Mouse (Mus musculus) intestine, embryonic 16.5 days (tissue): ENCODE measurements around the gene Srek1. TPM values are rescaled to one million over a fixed set of nuclear protein-coding genes. Genes with fewer than 3 reads are reported as not detected.

Experiments
- ATAC-seq: fragments of 200-750 bp; cut with Nextera tagmentation; 2 replicates; pipeline ENCODE4 v1.8.0; 2017; ENCODE audit warnings: moderate TSS enrichment, moderate library complexity
- H3K27ac ChIP-seq: fragments of 300-500 bp; sonication (generic); 2 replicates; pipeline ENCODE4 v1.5.1; 2014; ENCODE audit warnings: mild to moderate bottlenecking, low read length
- H3K27me3 ChIP-seq: fragments of 300-500 bp; sonication (generic); replicated peaks from 2 replicates; pipeline ENCODE4 v1.6.1; 2014; ENCODE audit warnings: low read length, control low read depth, mixed read lengths; ENCODE audit not compliant: control insufficient read depth, insufficient read depth
- H3K36me3 ChIP-seq: fragments of 300-500 bp; sonication (generic); 2 replicates; pipeline ENCODE4 v1.6.1; 2014; ENCODE audit warnings: low read length, control low read depth; ENCODE audit not compliant: control insufficient read depth, insufficient read depth
- H3K4me1 ChIP-seq: fragments of 300-500 bp; sonication (generic); 2 replicates; pipeline ENCODE4 v1.6.1; 2014; ENCODE audit warnings: low read length, control low read depth, mixed read lengths; ENCODE audit not compliant: control insufficient read depth, insufficient read depth
- H3K4me2 ChIP-seq: fragments of 300-500 bp; sonication (generic); 2 replicates; pipeline ENCODE4 v1.6.1; 2014; ENCODE audit warnings: low read depth, low read length, control low read depth
- H3K4me3 ChIP-seq: fragments of 300-500 bp; sonication (generic); 2 replicates; pipeline ENCODE4 v1.5.1; 2014; ENCODE audit warnings: mild to moderate bottlenecking, low read length
- H3K9ac ChIP-seq: fragments of 300-500 bp; sonication (generic); 2 replicates; pipeline ENCODE4 v1.6.1; 2014; ENCODE audit warnings: low read depth, low read length
- H3K9me3 ChIP-seq: fragments of 300-500 bp; sonication (generic); 2 replicates; pipeline ENCODE4 v1.6.1; 2016; ENCODE audit warnings: low read length, control low read depth; ENCODE audit not compliant: control insufficient read depth
- WGBS: fragments of 180-500 bp; shearing (Covaris S2); extraction: QIAGEN DNeasy Blood & Tissue Kit; methylation state at CpG from one replicate; pipeline ENCODE4 v1.1.7; 2014; 5-methylcytosine and 5-hydroxymethylcytosine counted together
- polyA plus RNA-seq: library from polyadenylated mRNA; unstranded; fragments of >200 nt; fragmentation: Nextera tagmentation; extraction: Ambion mirVana; gene quantifications from 2 replicates; pipeline ENCODE4 v1.2.1, GENCODE M21; 2015

The Srek1 gene
- polyA plus RNA-seq, 1 experiment from 2014 or later: 57.5 TPM

GRCm38 (mm10) chr13:103745688-103746087 lies 28.7 kb downstream of the Srek1 start:
- no peak for ATAC-seq
- no peaks in the 10 kb centered on the region for H3K9me3 ChIP-seq
- H3K9ac ChIP-seq: no peak overlapping the region
- H3K27me3 ChIP-seq: no peaks in the 10 kb centered on the region
- H3K4me1 ChIP-seq: no peaks in the 10 kb centered on the region
- no peak overlapping the region for H3K4me2 ChIP-seq
- H3K4me3 ChIP-seq: no peak overlapping the region
- WGBS: 99% methylated on average over 2 of the region's 2 CpGs
- H3K27ac ChIP-seq: no peak overlapping the region
- H3K36me3 ChIP-seq: peaks cover 22% of the 10 kb centered on the region

- Histone ChIP-seq H3K4me3 (no peak overlapping the region), H3K9ac (no peak overlapping the region), H3K27ac (no peak overlapping the region), H3K27me3 (no peaks in the 10 kb centered on the region), H3K4me2 (no peak overlapping the region), H3K9me3 (no peaks in the 10 kb centered on the region), H3K36me3 (peaks cover 22% of the 10 kb centered on the region), H3K4me1 (no peaks in the 10 kb centered on the region)
- WGBS: 93% methylated on average over 4 of the region's 4 CpGs
- ATAC-seq: no peak
Measured at GRCm38 (mm10) chr13:103745160-103745559, 29.2 kb downstream of the Srek1 start.

GRCm38 (mm10) chr13:103735330-103736007 lies 38.9 kb downstream of the Srek1 start:
- no peak for ATAC-seq
- no peak overlapping the region for H3K4me2 ChIP-seq
- H3K36me3 ChIP-seq: no peaks in the 10 kb centered on the region
- WGBS: 89% methylated on average over 5 of the region's 5 CpGs
- no peaks in the 10 kb centered on the region for H3K4me1 ChIP-seq
- H3K27ac ChIP-seq: no peak overlapping the region
- H3K27me3 ChIP-seq: no peaks in the 10 kb centered on the region
- no peak overlapping the region for H3K9ac ChIP-seq
- no peak overlapping the region for H3K4me3 ChIP-seq
- H3K9me3 ChIP-seq: no peaks in the 10 kb centered on the region

- Histone ChIP-seq H3K9ac (no peak overlapping the region), H3K9me3 (no peaks in the 10 kb centered on the region; the same call in 1 of the 2 replicates), H3K27me3 (no peaks in the 10 kb centered on the region), H3K4me2 (no peak overlapping the region), H3K4me3 (no peak overlapping the region), H3K36me3 (no peaks in the 10 kb centered on the region), H3K27ac (no peak overlapping the region), H3K4me1 (no peaks in the 10 kb centered on the region)
- WGBS: 64% methylated on average over 2 of the region's 2 CpGs
- ATAC-seq: no peak
Measured at GRCm38 (mm10) chr13:103726872-103727271, 47.5 kb downstream of the Srek1 start.

GRCm38 (mm10) chr13:103711406-103712025 lies 62.9 kb downstream of the Srek1 start:
- no peaks in the 10 kb centered on the region for H3K4me1 ChIP-seq
- no peaks in the 10 kb centered on the region for H3K9me3 ChIP-seq
- WGBS: 62% methylated on average over 11 of the region's 11 CpGs
- ATAC-seq: no peak
- H3K9ac ChIP-seq: no peak overlapping the region
- H3K36me3 ChIP-seq: no peaks in the 10 kb centered on the region
- no peak overlapping the region for H3K4me3 ChIP-seq
- no peak overlapping the region for H3K4me2 ChIP-seq
- no peak overlapping the region for H3K27ac ChIP-seq
- H3K27me3 ChIP-seq: no peaks in the 10 kb centered on the region

GRCm38 (mm10) chr13:103710359-103710781 lies 64.0 kb downstream of the Srek1 start:
- WGBS: 54% methylated on average over 7 of the region's 7 CpGs
- Histone ChIP-seq H3K4me2 (no peak overlapping the region), H3K27me3 (no peaks in the 10 kb centered on the region), H3K36me3 (no peaks in the 10 kb centered on the region), H3K4me1 (peaks cover 3% of the 10 kb centered on the region; the same call in 1 of the 2 replicates), H3K9me3 (no peaks in the 10 kb centered on the region), H3K9ac (no peak overlapping the region), H3K4me3 (no peak overlapping the region), H3K27ac (no peak overlapping the region)
- no peak for ATAC-seq

- 56% methylated on average over 6 of the region's 6 CpGs for WGBS
- H3K27me3 ChIP-seq: no peaks in the 10 kb centered on the region
- no peak overlapping the region for H3K4me2 ChIP-seq
- H3K9me3 ChIP-seq: no peaks in the 10 kb centered on the region
- H3K27ac ChIP-seq: 0 out of 2 replicates have a peak overlapping the region, but pooled peaks have one; percentile 3
- no peaks in the 10 kb centered on the region for H3K36me3 ChIP-seq
- ATAC-seq: peak; percentile 63
- H3K4me3 ChIP-seq: no peak overlapping the region
- no peak overlapping the region for H3K9ac ChIP-seq
- H3K4me1 ChIP-seq: peaks cover 7% of the 10 kb centered on the region; the same call in 1 of the 2 replicates
Measured at GRCm38 (mm10) chr13:103705436-103705978, 68.9 kb downstream of the Srek1 start.

- 53% methylated on average over 6 of the region's 6 CpGs for WGBS
- Histone ChIP-seq H3K27me3 (no peaks in the 10 kb centered on the region), H3K9me3 (no peaks in the 10 kb centered on the region), H3K9ac (no peak overlapping the region), H3K4me3 (no peak overlapping the region), H3K4me1 (peaks cover 9% of the 10 kb centered on the region; the same call in 1 of the 2 replicates), H3K36me3 (no peaks in the 10 kb centered on the region), H3K4me2 (no peak overlapping the region), H3K27ac (no peak overlapping the region)
- no peak for ATAC-seq
Measured at GRCm38 (mm10) chr13:103703833-103704232, 70.6 kb downstream of the Srek1 start.

- H3K27ac ChIP-seq: no peak overlapping the region
- ATAC-seq: peak; percentile 52; the same call in 1 of the 2 replicates
- H3K9me3 ChIP-seq: no peaks in the 10 kb centered on the region
- peaks cover 9% of the 10 kb centered on the region; the same call in 1 of the 2 replicates for H3K4me1 ChIP-seq
- WGBS: 39% methylated on average over 7 of the region's 7 CpGs
- H3K9ac ChIP-seq: no peak overlapping the region
- no peaks in the 10 kb centered on the region for H3K36me3 ChIP-seq
- H3K4me2 ChIP-seq: no peak overlapping the region
- no peak overlapping the region for H3K4me3 ChIP-seq
- no peaks in the 10 kb centered on the region for H3K27me3 ChIP-seq
Measured at GRCm38 (mm10) chr13:103703386-103703785, 71.0 kb downstream of the Srek1 start.
